In the genomic region with DNA sequence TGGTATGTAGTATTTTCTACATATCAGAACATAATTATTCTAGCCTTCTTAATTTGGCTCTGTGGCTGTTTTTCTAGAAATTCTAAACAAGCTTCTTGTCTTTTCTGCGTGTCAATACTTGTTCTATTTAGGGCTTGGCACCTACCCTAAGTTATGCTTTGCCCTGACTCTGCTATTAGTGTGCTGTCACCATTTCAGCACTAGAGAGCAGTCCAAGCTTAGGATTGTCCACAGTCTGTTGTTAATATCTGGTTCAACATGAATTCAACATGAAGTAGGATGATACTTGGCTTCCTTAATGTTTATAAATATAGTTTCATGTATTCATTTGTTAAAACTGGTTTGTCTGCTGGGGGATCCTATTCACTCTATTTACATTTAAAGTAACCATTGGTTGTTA, we compare ENCODE assay signal across 10 mouse cellular contexts.
A peak's percentile ranks its signal among the peaks of the same experiment; 100 is the strongest.
DNase-seq lines count a peak whose midpoint lies in the region; ATAC-seq and TF ChIP-seq lines count a peak whose summit lies in the region.
"Had no signal": no experiment of that assay in that cellular context is flagged by ENCODE, and none has a peak within 500 bp of the region (broad histone marks: within the 10 kb centered on the region; RNA-seq: fewer than 3 reads in every experiment).

No protein-coding gene starts in this region.

- no peaks in the 10 kb centered on the region for H3K36me3 ChIP-seq in liver, adult 2 months (ENCODE audit: control insufficient read depth, insufficient read depth, low read length)
- H3K36me3 ChIP-seq in liver, embryonic 11.5 days (ENCODE audit: control insufficient read depth, insufficient read depth, low read length), result no peaks in the 10 kb centered on the region

- no peak overlapping the region for H3K4me2 ChIP-seq in liver, embryonic 11.5 days

- TF ChIP-seq POLR2A in liver, adult 2 months (IDR thresholded peaks at IDR 0.05; ENCODE audit: extremely low read depth, insufficient read depth, low read length), result no peak

- no peak overlapping the region for H3K4me3 ChIP-seq in liver, adult 2 months (ENCODE audit: insufficient read depth, low read depth, low read length)
- H3K4me3 ChIP-seq in liver, embryonic 11.5 days (ENCODE audit: low read depth, low read length), result no peak overlapping the region

- peak; percentile 4 for DNase-seq in embryo, embryonic 10.5 days (ENCODE audit: low spot score)
- DNase-seq in embryo, embryonic 11 days, result no peak
- peak; percentile 16 for DNase-seq in liver, adult 2 months (ENCODE audit: extremely low read depth, low read depth, low spot score)
- no peak for DNase-seq in liver, embryonic 11.5 days (ENCODE audit: low spot score)
- DNase-seq in 416B (ENCODE audit: low read depth), result peak; percentile 5
- DNase-seq in c-Kit-positive CD71-positive TER-119-negative erythroid progenitor cells, embryonic 14.5 days (ENCODE audit: low read depth), result peak; percentile 11
- no peak for DNase-seq in cerebellum, adult 11-12 months
- no peak for DNase-seq in right cerebral cortex, postnatal 25 days
- DNase-seq: cerebellum, postnatal 36 days; heart, postnatal 36 days had no signal

- ATAC-seq in liver, embryonic 11.5 days (replicated peaks; ENCODE audit: low FRiP score), result no peak

- H3K27me3 ChIP-seq in liver, adult 2 months (ENCODE audit: control insufficient read depth, insufficient read depth, low read length), result no peaks in the 10 kb centered on the region
- H3K27me3 ChIP-seq in liver, embryonic 11.5 days (replicated peaks; ENCODE audit: control insufficient read depth, insufficient read depth, low read length), result peaks cover 6% of the 10 kb centered on the region

- H3K27ac ChIP-seq in liver, adult 2 months (replicated peaks; ENCODE audit: insufficient read depth, low read depth, low read length), result no peak overlapping the region
- H3K27ac ChIP-seq in liver, embryonic 11.5 days (ENCODE audit: low read depth, low read length), result no peak overlapping the region

- no peaks in the 10 kb centered on the region for H3K4me1 ChIP-seq in liver, adult 2 months (ENCODE audit: control insufficient read depth, insufficient read depth, low read length)
- H3K4me1 ChIP-seq in liver, embryonic 11.5 days (replicated peaks; ENCODE audit: control insufficient read depth, insufficient read depth, low read length), result no peaks in the 10 kb centered on the region

- peak; percentile 8; the same call in 1 of the 2 replicates for TF ChIP-seq CTCF in liver, adult 2 months (IDR thresholded peaks at IDR 0.05; ENCODE audit: low read depth, low read length)

- H3K79me2 ChIP-seq in liver, adult 2 months (ENCODE audit: control insufficient read depth, insufficient read depth, low read length), result no peaks in the 10 kb centered on the region

- 63% methylated on average over 1 of the region's 1 CpGs for WGBS in liver, adult 2 months
- 54% methylated on average over 1 of the region's 1 CpGs for WGBS in liver, embryonic 11.5 days

- no peaks in the 10 kb centered on the region for H3K9me3 ChIP-seq in liver, embryonic 11.5 days (ENCODE audit: control insufficient read depth, low read length)

- H3K9ac ChIP-seq in liver, adult 2 months (ENCODE audit: low read depth, low read length), result no peak overlapping the region
- no peak overlapping the region for H3K9ac ChIP-seq in liver, embryonic 11.5 days (ENCODE audit: low read depth, low read length)

Comparison
In these comparisons a context has a peak if more than half of its experiments do, and no peak if none do; other contexts are left out.
1. DNase-seq: peak in embryo, embryonic 10.5 days (single experiment), liver, adult 2 months (single experiment), 416B (single experiment) and c-Kit-positive CD71-positive TER-119-negative erythroid progenitor cells, embryonic 14.5 days (single experiment); none in embryo, embryonic 11 days (single experiment), liver, embryonic 11.5 days (single experiment), cerebellum, adult 11-12 months (single experiment) and right cerebral cortex, postnatal 25 days (single experiment).